Mouse (Mus musculus) mature B cell (primary cell): ENCODE measurements around the gene Gm8334.
"Not testable (repeated sequence)": the region's sequence is repeated elsewhere in the genome, so short reads cannot be mapped to it uniquely, and the experiment has no call there.

Experiments used
- in situ Hi-C: fragments of 300-500 bp; cut with MboI; formaldehyde crosslinking; loops from 2 replicates; pipeline ENCODE4 v1.14.3; 2019

Gm8334 gene

DNA sequence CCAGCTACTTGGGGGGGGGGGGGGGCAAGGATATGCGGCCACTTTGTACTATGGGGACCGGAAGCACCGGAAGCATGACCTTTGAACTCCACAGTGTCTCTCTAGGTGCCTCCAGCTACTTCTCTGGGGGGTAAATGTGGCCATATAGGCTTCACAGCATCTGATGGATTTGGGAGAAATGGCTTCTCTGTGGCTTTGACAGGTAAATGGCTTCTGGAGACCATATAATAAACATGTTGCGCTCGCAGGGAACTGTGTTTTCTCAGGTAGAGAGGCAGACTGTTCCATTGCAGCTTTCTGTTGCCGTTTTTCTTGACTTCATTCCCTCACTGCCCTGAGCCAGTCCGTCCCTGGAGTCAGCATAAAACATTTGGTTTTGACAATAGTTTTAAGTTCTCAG lies at the start of gene Gm8334:
Gm8334 (minus strand) TSS at position 101 of the 400 bp plus-strand sequence.
- in situ Hi-C loops = not testable (repeated sequence)

DNA sequence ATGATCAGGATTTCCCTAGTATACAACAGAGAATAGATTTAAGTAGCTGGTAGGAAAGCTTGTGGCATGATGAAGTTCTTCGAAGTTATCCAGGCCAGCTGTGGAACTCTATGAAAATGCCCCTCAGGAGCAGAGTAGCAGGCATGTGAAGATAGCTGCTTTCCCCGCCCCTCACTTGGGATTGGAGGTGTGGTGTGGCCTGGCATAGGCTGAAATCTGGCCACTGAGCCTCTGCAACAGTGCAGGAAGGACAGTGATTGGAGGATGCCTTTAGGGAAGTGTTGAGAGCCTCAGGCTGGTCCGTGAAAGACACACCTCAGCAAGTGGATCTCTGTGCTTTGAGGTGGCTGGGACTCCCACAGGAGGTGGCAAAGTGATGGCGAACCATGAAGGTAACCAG lies 48.3 kb upstream of the Gm8334 start, which contains the start of gene Gm15127:
Gm15127 (plus strand) TSS at position 301 of the 400 bp plus-strand sequence.
- in situ Hi-C loops = not testable (repeated sequence)
